Mouse (Mus musculus) cerebral cortex, adult 2 months (tissue): ENCODE results near the gene Faf1.

Experiments used
- WGBS: fragments of 180-500 bp; shearing (Covaris S2); methylation state at CpG from one replicate; pipeline ENCODE4 v1.1.7; 2018; 5-methylcytosine and 5-hydroxymethylcytosine counted together

The Faf1 gene

GRCm38 (mm10) chr4:109945554-109945953 lies 269.2 kb downstream of the Faf1 start:
- 90% methylated on average over 1 of the region's 1 CpGs for WGBS

DNA sequence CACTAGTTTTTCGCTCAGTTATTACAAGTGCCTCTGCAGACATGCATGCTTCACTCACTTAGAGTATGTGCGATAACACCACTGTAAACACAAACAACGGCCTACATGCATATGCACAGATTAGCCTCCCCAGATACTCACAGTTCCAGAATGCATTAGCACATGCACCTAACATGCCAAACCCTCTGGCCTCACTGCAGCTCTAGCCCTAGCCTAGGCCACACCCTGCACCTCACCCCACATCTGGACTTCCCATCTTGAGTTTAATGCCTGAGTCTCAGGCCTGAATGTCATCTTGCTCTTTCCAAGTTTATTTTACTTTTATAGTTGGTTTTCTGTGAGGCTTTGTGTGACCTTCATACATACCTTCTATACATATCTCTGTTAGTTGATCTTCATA lies 272.9 kb downstream of the Faf1 start:
- WGBS: 99% methylated on average over 3 of the region's 3 CpGs

DNA sequence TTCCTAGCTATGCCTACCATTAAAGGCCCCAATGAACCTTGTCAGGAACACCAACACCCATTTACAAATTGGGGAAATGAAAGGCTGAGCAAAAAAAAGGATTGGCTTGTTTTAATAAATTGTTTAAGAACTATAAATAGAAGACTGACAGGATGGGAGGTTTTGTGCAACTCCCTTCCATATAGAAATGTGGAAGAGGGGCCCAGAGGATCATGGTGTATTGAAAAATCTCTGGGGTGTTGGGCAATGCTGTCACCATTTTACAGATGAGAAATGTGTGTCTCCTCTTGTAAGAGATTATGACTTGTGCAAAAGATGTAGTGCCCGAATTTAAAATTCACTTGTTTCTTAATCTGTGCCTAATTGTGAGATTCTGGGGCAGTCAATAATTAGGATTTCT lies 277.1 kb downstream of the Faf1 start:
- WGBS: 78% methylated on average over 1 of the region's 1 CpGs

DNA sequence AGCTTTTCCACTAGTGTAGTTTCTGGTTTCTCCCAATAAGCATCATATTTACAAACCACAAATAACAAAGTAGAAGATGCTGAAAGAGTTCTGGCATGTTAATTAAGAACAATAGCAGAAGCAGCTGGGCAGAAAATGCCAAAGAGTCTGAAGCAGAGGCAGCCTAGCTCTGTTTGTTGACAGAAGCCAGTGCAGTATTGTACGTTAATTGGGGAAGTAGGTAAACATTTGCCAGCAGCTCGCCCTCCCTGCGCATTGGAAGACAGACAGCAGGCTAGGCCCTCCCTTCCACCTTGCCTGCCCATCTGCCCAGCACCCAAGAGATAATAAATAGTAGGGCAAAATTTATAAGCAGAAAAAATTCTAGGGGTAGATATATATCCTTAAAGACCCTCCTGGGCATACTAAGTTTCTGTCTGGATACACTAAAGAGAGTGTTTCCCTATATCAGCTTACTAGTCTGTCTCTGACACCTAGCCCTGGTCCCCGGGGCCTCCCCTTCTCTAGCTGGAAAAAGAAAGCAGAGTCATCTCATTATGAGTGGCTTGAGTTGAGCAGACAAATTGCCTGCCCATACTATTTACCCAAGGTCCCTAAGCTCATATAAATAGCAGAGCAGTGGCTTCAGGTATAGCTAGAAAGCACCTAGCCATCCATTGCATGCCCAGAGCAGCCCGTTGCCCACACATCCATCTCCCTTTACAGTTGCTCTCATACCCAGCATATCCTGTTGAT lies 284.0 kb downstream of the Faf1 start:
- 76% methylated on average over 5 of the region's 5 CpGs for WGBS

- 87% methylated on average over 5 of the region's 5 CpGs for WGBS
These were observed 287.3 kb downstream of the Faf1 start for GRCm38 (mm10) chr4:109963570-109964279.

DNA sequence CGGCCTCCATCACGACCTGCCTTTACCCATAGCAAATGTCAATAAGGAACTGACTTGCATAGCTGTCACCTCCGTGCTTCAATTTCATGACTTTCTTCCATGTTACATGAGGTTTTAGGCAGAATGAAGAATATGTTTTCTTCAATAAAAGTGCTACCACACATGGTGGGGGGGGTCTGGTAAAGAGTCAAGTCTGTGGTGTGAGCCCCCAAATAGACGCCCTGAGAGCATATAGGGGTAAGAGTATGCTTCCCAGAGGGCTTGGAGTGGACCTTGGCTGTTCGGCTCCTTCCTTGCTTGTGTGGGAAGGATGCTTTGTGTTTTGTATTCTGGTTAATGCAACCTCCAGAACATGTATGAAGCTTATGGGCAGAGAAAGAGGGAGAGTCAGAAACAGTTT lies 293.2 kb downstream of the Faf1 start:
- WGBS: 90% methylated on average over 5 of the region's 5 CpGs

- 14% methylated on average over 20 of the region's 20 CpGs for WGBS
These were observed 297.7 kb downstream of the Faf1 start for GRCm38 (mm10) chr4:109973991-109974654.

DNA sequence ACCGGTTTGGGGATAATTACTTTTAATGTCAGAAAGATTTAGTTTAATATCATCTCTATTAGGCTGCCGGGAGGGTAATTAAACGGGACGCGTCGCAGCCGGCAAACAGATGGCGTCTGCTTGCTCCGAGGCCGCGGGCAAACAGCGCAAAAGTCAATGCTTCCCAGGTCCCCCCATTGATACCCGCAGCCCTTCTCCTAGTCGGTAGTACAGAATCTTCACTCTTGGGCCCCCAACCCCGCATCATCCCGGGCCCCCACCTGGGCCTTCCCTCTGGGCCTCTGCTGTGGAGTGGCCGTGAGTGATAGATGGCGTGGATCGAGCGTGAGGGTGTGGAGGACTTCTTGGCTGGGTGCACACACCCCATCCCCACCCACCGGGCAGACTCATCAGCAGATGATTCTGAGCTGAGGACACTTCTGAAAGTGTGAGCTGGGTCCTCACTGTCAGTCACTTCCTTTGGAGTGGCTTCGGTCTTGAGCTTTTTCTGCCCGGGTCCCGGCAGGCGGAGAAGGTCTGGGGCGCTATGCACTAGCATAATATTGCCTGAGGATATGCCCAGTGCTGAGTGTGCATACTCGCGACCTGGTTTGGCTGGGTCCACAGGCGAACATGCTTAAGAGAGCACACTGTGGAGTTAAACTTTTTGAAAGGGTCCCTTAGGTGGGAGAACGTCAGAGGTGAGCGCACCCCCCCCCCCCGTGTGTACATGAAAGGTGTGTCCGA lies 298.4 kb downstream of the Faf1 start:
- 9% methylated on average over 33 of the region's 33 CpGs for WGBS

DNA sequence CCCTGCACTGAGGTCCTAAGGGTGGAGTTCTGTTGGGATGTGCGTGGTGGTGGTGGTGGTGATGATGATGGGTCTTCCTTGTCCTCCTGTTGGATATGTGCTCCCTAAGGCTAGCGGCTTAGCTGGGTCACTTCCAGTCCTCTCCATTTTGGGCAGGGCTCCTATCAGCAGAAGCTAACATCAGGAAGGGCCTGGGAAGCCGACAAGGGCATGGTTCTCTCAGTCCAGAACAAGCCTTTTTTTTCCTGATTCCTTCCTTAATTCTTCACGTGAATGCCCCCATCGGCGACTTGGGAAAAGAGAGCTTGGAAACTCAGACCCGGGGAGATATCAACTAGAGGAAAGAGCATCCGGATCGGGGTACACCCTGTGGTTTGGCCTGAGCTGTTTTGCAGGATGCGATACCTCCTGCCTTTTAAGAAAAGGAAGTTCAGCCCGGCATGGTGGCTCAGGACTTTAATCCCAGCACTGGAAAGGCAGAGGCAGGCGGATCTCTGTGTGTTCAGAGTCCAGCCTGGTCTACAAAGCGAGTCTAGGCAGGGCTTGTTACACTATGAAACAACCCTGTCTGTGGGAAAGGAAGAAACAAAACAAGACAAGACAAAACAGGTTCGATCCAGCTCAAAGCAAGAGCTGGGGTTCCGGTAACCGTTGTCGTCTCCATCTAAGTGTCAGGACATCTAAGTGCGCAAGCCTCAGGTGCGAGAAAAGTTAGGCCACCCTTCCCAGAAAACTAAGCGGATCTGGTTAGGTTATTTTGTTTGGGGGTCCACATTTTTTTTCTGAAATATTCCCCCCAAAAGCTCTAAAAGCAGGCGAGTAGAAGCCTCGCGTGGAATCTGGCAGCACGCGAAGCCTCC lies 299.2 kb downstream of the Faf1 start:
- WGBS: 31% methylated on average over 25 of the region's 25 CpGs

DNA sequence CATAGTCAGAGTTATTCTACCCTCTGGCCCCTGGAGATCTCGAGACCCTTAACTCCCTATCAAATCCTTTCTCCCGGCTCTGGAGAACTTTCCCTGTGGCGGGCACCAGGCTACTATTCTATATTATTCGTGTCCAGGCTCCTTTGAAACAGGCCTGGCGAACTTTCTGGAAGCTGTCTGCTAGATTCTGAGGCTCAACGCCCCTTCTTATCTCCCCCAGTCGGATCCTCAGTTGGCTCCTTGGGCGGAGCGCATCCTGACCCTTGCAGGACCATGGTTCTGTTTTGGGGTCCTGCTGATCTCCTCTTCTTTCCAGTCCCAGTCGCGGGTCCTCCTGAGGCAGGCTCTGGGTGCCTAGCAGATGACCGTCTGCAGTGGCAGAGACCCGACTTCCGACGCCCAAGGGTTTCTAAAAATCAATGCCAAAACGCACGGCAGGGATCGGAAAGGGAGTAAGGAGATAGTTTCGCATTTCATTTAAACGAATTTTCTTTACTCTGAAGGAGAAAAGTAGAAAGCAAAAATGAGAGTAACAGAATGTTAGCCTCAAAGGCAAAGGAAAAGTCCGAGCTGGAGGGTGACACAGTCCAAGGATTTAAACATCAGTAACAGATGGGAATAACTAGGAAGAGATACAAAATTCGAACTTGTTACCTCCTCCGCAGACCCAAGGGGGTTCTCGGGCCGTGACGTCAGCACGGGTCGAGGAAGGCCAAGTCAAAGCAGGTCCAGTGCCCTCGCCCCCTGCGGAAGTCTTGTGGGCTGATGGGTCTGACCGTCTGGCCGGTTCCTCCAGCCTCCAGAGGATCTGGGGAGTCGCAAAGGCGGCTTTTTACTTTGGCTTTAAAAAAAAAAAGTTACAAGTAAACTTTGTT lies 300.1 kb downstream of the Faf1 start:
- 16% methylated on average over 34 of the region's 34 CpGs for WGBS

DNA sequence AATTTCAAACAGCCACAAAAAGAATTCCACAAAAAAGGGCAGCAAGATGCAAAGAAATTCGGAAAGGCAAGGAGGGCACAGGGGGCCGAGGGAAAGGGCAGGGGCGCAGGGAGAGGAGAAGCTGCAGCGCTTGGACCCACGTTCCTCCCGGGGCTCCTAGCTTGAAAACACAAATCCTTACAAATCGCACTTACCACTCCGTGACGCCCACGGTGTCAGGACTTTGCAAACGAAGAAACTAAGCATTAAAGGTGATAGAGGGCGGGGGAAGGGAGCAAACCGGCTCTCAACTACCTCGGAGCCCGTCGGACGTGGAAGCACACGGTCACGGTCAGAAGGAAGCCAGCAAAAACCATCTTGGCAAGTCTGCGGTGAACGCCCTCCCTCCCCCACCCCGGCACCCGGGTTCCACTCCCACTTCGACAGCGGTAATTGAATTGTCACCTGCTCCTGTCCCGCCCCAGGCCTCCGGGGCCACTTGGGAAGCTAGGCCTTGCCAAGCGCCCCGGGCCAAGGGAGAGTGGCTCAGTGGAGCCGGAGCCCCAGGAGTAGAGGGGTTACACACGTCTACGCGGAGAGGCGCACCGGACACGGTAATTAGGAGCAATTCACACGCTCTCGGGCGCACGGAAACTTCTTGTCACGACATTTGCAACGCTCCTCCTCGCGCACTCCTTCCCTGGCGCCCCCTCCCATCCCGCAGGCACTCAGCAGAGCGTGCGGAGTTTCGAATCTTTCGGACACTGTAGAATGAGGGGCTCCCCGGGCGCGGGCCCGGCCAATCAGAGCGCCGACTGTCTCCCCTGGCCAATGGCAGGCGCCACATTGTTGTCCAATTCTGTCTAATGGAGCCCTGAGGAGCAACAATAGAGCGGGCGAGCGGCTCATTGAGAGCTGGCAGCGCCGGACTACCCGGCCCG lies 301.0 kb downstream of the Faf1 start, which contains the start of gene Dmrta2:
Gene Dmrta2 (plus strand): TSS at position 906 of the 920 bp plus-strand sequence.
- 3% methylated on average over 64 of the region's 64 CpGs for WGBS

DNA sequence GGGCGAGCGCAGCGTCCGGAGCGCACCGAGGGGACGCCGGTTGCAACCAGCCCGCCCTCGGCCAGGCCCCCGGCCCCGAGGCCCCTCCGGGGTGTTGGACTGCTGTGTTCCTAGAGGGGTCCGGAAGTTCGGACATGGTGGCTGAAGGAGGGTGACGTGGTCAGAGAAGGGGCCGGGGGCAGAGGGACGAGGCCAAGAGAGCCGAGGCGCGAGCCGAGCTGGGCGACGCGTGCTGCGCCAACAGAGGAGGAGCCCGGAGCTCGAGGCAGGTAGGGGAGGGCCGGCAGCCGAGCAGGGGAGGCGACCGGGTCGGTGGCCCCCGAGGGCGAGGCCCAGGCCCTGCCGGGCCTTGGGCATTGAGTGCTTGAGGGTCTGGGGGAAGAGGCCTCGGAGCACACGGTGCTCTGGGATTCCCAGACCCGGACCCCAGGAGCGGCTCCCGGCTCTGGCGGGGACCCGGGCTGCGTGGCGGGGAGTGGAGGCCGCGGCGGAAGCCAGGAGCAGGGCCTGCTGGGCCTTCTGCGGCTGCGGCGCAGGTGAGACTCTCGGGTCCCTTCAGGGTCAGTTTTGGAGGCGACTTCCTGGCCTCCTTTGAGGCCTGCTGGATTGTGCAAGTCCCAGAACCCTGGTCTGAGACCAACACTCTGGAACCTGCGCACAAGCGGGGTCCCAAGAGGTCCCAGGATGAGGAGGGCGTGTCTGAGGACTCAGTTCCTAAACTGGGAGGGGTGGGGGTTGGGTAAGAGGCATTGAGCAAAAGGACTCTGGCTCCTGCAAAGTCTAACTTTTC lies 301.9 kb downstream of the Faf1 start:
- 3% methylated on average over 55 of the region's 56 CpGs for WGBS

DNA sequence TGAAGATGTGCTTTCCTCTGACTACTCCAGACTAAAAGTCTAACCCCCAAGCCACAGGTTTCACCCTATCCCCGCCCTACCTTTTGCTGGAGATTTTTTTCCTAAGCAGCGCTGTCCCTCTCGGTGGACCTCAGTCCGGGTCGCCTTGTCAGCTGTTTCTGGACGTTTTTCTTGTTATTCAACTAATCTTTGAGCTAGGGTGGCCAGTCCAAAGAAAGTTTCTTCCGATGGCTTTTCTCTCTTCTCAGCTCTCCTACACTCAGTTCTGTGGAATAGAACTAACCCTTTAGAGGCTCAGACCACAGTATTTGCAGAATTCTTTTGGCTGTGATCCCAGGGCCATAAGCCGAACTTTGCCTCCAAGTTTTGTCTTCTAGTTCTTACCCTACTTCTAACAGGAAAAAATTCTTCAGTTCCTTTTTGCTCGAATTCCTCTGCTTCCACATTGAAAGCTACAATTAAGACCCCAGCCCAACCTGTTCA lies 302.5 kb downstream of the Faf1 start:
- WGBS: 8% methylated on average over 9 of the region's 9 CpGs

- WGBS: 3% methylated on average over 66 of the region's 66 CpGs
These were observed 303.3 kb downstream of the Faf1 start for GRCm38 (mm10) chr4:109979461-109980320.

- 13% methylated on average over 29 of the region's 29 CpGs for WGBS
These were observed 304.1 kb downstream of the Faf1 start for GRCm38 (mm10) chr4:109980321-109981082.
